Mouse (Mus musculus): ENCODE data around the gene Rpl21.

DNA sequence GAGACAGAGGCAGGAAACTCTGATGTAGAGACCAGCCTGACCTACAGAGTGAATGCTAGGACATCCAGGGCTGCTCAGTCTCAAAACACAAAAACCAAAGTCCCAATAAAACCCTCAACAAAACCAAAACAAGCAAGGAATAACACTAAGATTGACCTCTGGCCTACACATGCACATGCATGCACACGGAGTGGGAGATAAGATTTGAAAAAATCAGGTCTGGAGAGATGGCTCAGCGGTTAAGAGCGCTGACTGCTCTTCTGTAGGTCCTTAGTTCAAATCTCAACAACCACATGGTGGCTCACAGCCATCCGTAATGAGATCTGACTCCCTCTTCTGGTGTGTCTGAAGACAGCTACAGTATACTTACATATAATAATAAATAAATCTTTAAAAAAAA, 7.7 kb downstream of the Rpl21 start:
- TF ChIP-seq CTCF (IDR thresholded peaks at IDR 0.05; ENCODE audit: control insufficient read depth, insufficient read depth, insufficient read length) (no peak), USF1 (IDR thresholded peaks at IDR 0.05; ENCODE audit: low read depth) (no peak), MAX (IDR thresholded peaks at IDR 0.05) (no peak), MYOG (IDR thresholded peaks at IDR 0.05; ENCODE audit: control insufficient read depth, extremely low read depth, insufficient read length) (no peak), FOSL1 (IDR thresholded peaks at IDR 0.05; ENCODE audit: insufficient read depth, low read length, poor library complexity, severe bottlenecking) (no peak), CEBPB (IDR thresholded peaks at IDR 0.05; ENCODE audit: low read depth) (no peak)

Measured in C2C12 (cell line).